8 mouse cellular contexts compared by ENCODE assay signal in genomic region chr4:47352803-47353388, GRCm38 (mm10). TPM values are rescaled to one million over a fixed set of nuclear protein-coding genes. Genes with fewer than 3 reads are reported as not detected.
A peak's percentile ranks its signal among the peaks of the same experiment; 100 is the strongest.
DNase-seq lines count a peak whose midpoint lies in the region; ATAC-seq and TF ChIP-seq lines count a peak whose summit lies in the region.

Tgfbr1 (plus strand) TSS chr4:47353222.

- no peak within 1 kb of the TSS for H3K27ac ChIP-seq in cortical plate, adult 2 months (ENCODE audit: insufficient read depth, low read length)

- no peaks in the 10 kb centered on the region for H3K4me1 ChIP-seq in cortical plate, adult 2 months (ENCODE audit: control insufficient read depth, insufficient read depth, low read length)
- H3K4me1 ChIP-seq in megakaryocyte, embryonic 14.5 days: peaks cover 52% of the 10 kb centered on the region

- peak within 1 kb of the TSS; percentile 51 for H3K4me3 ChIP-seq in cortical plate, adult 2 months (ENCODE audit: insufficient read depth, low read length)
- peak within 1 kb of the TSS; percentile 95 for H3K4me3 ChIP-seq in megakaryocyte, embryonic 14.5 days (replicated peaks)

- no peak for TF ChIP-seq CTCF in cortical plate, adult 2 months (IDR thresholded peaks at IDR 0.05; ENCODE audit: extremely low read depth, insufficient read depth, low read length)

- ATAC-seq in activated CD4-positive, CD25-positive, alpha-beta regulatory T cell, adult 4 months: peak; percentile 77

- no peak for TF ChIP-seq POLR2A in cortical plate, adult 2 months (IDR thresholded peaks at IDR 0.05; ENCODE audit: extremely low read depth, insufficient read depth, low read length)

- no peaks in the 10 kb centered on the region for H3K9me3 ChIP-seq in megakaryocyte, embryonic 14.5 days

- no peaks in the 10 kb centered on the region for H3K36me3 ChIP-seq in megakaryocyte, embryonic 14.5 days (replicated peaks; ENCODE audit: low read length)

- H3K27me3 ChIP-seq in megakaryocyte, embryonic 14.5 days (replicated peaks): peaks cover 20% of the 10 kb centered on the region

- DNase-seq in gastrocnemius, adult 8-10 months (ENCODE audit: low spot score in 2 of 2): peak; percentile 97 to 99
- DNase-seq in hindlimb bud, embryonic 11.5 days (ENCODE audit: extremely low spot score, low read depth, low spot score): peak; percentile 86
- DNase-seq in left cerebral cortex, adult 8-10 months (ENCODE audit: low spot score in 2 of 2): peak; percentile 81 to 96
- peak; percentile 97 for DNase-seq in right cerebral cortex, postnatal 10 days (ENCODE audit: low spot score in 2 of 2)
- DNase-seq in urinary bladder, postnatal 25 days (ENCODE audit: low spot score): peak; percentile 99

RNA-seq across cellular contexts. Expression of gene Tgfbr1, which starts in this region (rescaled TPM):
- polyA plus RNA-seq in activated CD4-positive, CD25-positive, alpha-beta regulatory T cell, adult 4 months (2017; shearing (Covaris generic)): 10 to 100 TPM; 35.2 to 38.2 TPM
- 15.1 and 15.3 TPM in 2 replicates for polyA plus RNA-seq in cortical plate, adult 2 months (2012; rRNA removed)
- 10 to 100 TPM; 22.8 to 32.9 (median 25.5) TPM for total RNA-seq in gastrocnemius, adult 8-10 months (2022)
- 10 to 100 TPM; 20.4 to 38.1 (median 27.9) TPM for total RNA-seq in left cerebral cortex, adult 8-10 months (2022)
- polyA plus RNA-seq in megakaryocyte, embryonic 14.5 days (2012; ENCODE audit: insufficient read depth, low replicate concordance): 0.79 TPM in 1 of 2 replicates, not detected in the other
